Mouse (Mus musculus): ENCODE measurements around the gene Camta1.
A peak's percentile ranks its signal among the peaks of the same experiment; 100 is the strongest.

DNA sequence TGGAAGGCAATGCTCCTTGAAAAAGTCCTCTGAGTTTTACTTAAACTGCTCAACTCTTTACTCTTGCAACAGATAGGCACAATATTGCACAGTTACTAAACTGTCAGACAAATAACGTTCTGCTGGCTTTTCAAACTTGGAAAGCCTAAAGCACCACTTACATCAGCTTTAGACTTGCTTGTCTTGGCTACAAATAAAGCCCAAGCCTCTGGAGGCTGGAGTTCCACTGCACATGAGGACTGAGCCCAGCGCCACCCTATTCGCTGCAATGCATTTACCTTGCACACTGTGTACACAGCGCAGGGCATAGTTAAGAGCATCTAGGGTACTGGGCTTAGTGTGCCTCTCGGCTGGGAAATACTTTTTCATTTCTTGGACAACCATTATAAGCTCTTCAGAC is 818.4 kb downstream of the Camta1 start:
- TF ChIP-seq CTCF (IDR thresholded peaks at IDR 0.05; ENCODE audit: borderline replicate concordance, insufficient read depth, low read depth, low read length) = no peak
- 0 out of 2 replicates have a peak, but pooled peaks have one; percentile 11 for TF ChIP-seq POLR2A (IDR thresholded peaks at IDR 0.05; ENCODE audit: borderline replicate concordance, insufficient read depth, low read length)
